Mouse (Mus musculus) Patski (cell line): ENCODE measurements around the gene Muc20. TPM values are rescaled to one million over a fixed set of nuclear protein-coding genes. Genes with fewer than 3 reads are reported as not detected.

Experiments
- ATAC-seq: fragments of 100-300 bp; one replicate; pipeline ENCODE4 v1.8.0; 2021
- CTCF ChIA-PET: fragments of 350-600 bp; sonication (Branson Sonifier 250); formaldehyde crosslinking; loops from one replicate; lab custom pipeline; 2022; ENCODE audit warnings: inconsistent platforms; lab: Charles Lee
- POLR2A ChIA-PET: fragments of 350-600 bp; sonication (Branson Sonifier 250); formaldehyde crosslinking; loops from one replicate; lab custom pipeline; 2022; ENCODE audit warnings: antibody characterized with exemption, inconsistent platforms; lab: Charles Lee
- DNase-seq: peaks from one replicate; pipeline ENCODE4 v3.0.0-alpha.2; 2011; ENCODE audit warnings: low read depth, low spot score
- H3K27me3 ChIP-seq: fragments of 371-371 bp; one replicate; pipeline ENCODE4 v1.5.1; 2021
- CTCF ChIP-seq: fragments of 100-300 bp; IDR thresholded peaks from one replicate; pipeline ENCODE4 v1.5.1; 2021
- in situ Hi-C: fragments of 300-500 bp; cut with MboI; formaldehyde crosslinking; loops from 3 replicates; pipeline ENCODE4 v1.11.1; 2018; ENCODE audit warnings: low pct_unique_long_range_greater_than_20kb, mixed read lengths
- polyA plus RNA-seq: library from polyadenylated mRNA; unstranded; gene quantifications from one replicate; pipeline ENCODE4 v1.2.3, GENCODE M21; 2021

The Muc20 gene
- polyA plus RNA-seq, 1 experiment from 2014 or later = 0.05 TPM

GRCm38 (mm10) chr16:32728730-32729129 lies 68.5 kb downstream of the Muc20 start:
- ChIA-PET POLR2A (interaction anchor here (0.6 kb wide), 1 partner anchor 75 kb away, joined by 4 read pairs; no protein-coding TSS in a partner anchor), CTCF (interaction anchor here (1.1 to 1.4 kb wide), 3 partner anchors 14 to 69 kb away, joined by 3 to 4 read pairs (median 3); no protein-coding TSS in a partner anchor)
- TF ChIP-seq CTCF = no peak
- in situ Hi-C loops = loop anchor here (5.0 kb wide), 1 partner anchor 74 kb away; no protein-coding TSS in a partner anchor
- no peaks in the 10 kb centered on the region for H3K27me3 ChIP-seq
- no peak for DNase-seq
- ATAC-seq = no peak

- in situ Hi-C loops = loop anchor here (5.0 kb wide), 1 partner anchor 74 kb away; no protein-coding TSS in a partner anchor
- TF ChIP-seq CTCF = no peak
- ChIA-PET POLR2A (interaction anchor here (0.6 kb wide), 1 partner anchor 75 kb away, joined by 4 read pairs; no protein-coding TSS in a partner anchor), CTCF (interaction anchor here (1.4 kb wide), 2 partner anchors 14 to 69 kb away, joined by 3 to 4 read pairs; no protein-coding TSS in a partner anchor)
- no peaks in the 10 kb centered on the region for H3K27me3 ChIP-seq
- DNase-seq = peak; percentile 91
- peak; percentile 97 for ATAC-seq
Observed at GRCm38 (mm10) chr16:32728240-32728639, 69.0 kb downstream of the Muc20 start.

Other genes with a start within 250 kb of the Muc20 start
- gene Tfrc, start 188.5 kb downstream of the Muc20 start, polyA plus RNA-seq = 84.9 TPM
- 72.0 TPM for gene Tnk2, start 153.6 kb downstream of the Muc20 start, polyA plus RNA-seq
- gene Muc4, start 61.5 kb downstream of the Muc20 start, polyA plus RNA-seq = not detected
- gene Smbd1, start 13.0 kb upstream of the Muc20 start, polyA plus RNA-seq = not detected
- 108 TPM for gene Fyttd1, start 80.1 kb upstream of the Muc20 start, polyA plus RNA-seq
- 39.2 TPM for gene Rubcn, start 80.3 kb upstream of the Muc20 start, polyA plus RNA-seq
- gene Lrch3, start 116.7 kb upstream of the Muc20 start, polyA plus RNA-seq = 24.5 TPM